Mouse (Mus musculus): Measurements from ENCODE around the gene Acbd6. TPM values are rescaled to one million over a fixed set of nuclear protein-coding genes. Genes with fewer than 3 reads are reported as not detected.

Gene Acbd6
- total RNA-seq, 2 experiments from 2014 or later, result 104 to 106 TPM

Other genes with a start within 250 kb of the Acbd6 start
- 10 to 100 TPM; 75.9 to 90.9 TPM for gene Xpr1, start 140.7 kb upstream of the Acbd6 start, total RNA-seq (2021)
- gene Lhx4, start 193.6 kb downstream of the Acbd6 start, total RNA-seq (2021), result not detected